Mouse (Mus musculus) left cerebral cortex, adult 18-20 months (tissue): ENCODE measurements at regions not wholly inside any gene's neighbourhood (a gene's known extent, or its start where the extent isn't known, plus 50 kb on each side); places are given as distances from the start of the nearest gene placed in this dataset.
A peak's percentile ranks its signal among the peaks of the same experiment; 100 is the strongest.

Experiments
- DNase-seq, 2 experiments: peaks; one replicate each; pipeline ENCODE4 v3.0.0; 2021 to 2022; ENCODE audit warnings: low spot score in 2 of 2, mixed read lengths in 1 of 2

- no peak for DNase-seq
Measured at GRCm38 (mm10) chr15:70920138-70920537, 2914.2 kb upstream of the Gm6569 start.

- DNase-seq, result peak; percentile 76 to 83
Measured at GRCm38 (mm10) chr15:70920862-70921261, 2913.5 kb upstream of the Gm6569 start.
